12 mouse cellular contexts compared by ENCODE assay signal in the genomic region with DNA sequence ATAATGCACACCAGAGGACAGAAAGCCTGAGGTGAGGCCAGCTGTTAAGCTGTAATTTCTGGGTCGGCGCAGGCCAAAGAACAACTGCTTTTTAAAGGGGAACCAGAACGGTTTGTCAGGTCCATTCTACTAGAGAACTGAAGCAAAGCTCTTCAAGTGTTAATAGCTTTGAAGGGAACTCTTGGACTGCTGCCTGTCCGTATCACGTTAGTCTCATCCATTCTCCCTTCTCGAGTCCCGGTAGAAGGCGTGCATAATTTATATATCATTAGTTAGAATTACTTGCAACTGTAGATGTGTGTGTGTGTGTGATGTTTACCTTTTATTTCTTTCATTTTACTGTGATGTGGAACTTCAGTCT.
"Had no signal": no experiment of that assay in that cellular context is flagged by ENCODE, and none has a peak within 500 bp of the region (broad histone marks: within the 10 kb centered on the region; RNA-seq: fewer than 3 reads in every experiment).

No protein-coding gene starts in this region.

- H3K9me3 ChIP-seq: limb, embryonic 13.5 days; midbrain, embryonic 15.5 days; neural tube, embryonic 13.5 days had no signal

- H3K27me3 ChIP-seq: limb, embryonic 13.5 days; midbrain, embryonic 15.5 days; neural tube, embryonic 13.5 days had no signal

- H3K4me3 ChIP-seq: limb, embryonic 13.5 days; midbrain, embryonic 15.5 days; neural tube, embryonic 13.5 days had no signal

- H3K4me1 ChIP-seq: limb, embryonic 13.5 days; midbrain, embryonic 15.5 days had no signal

- H3K4me2 ChIP-seq: limb, embryonic 13.5 days; midbrain, embryonic 15.5 days; neural tube, embryonic 13.5 days had no signal

- ATAC-seq: midbrain, embryonic 15.5 days had no signal

- H3K9ac ChIP-seq: limb, embryonic 13.5 days; liver, embryonic 14.5 days; midbrain, embryonic 15.5 days; neural tube, embryonic 13.5 days had no signal

- H3K27ac ChIP-seq: limb, embryonic 13.5 days; liver, embryonic 14.5 days; midbrain, embryonic 15.5 days had no signal

- H3K36me3 ChIP-seq: midbrain, embryonic 15.5 days had no signal

- DNase-seq: kidney, adult 9 months; left cerebral cortex, postnatal 4 days; lung, adult 18-20 months; right cerebral cortex, adult 18-20 months; right cerebral cortex, postnatal 4 days; spleen, adult 18-20 months; thymus, adult 18-20 months; thymus, postnatal 14 days had no signal
